8 mouse cellular contexts compared by ENCODE assay signal in the genomic region with DNA sequence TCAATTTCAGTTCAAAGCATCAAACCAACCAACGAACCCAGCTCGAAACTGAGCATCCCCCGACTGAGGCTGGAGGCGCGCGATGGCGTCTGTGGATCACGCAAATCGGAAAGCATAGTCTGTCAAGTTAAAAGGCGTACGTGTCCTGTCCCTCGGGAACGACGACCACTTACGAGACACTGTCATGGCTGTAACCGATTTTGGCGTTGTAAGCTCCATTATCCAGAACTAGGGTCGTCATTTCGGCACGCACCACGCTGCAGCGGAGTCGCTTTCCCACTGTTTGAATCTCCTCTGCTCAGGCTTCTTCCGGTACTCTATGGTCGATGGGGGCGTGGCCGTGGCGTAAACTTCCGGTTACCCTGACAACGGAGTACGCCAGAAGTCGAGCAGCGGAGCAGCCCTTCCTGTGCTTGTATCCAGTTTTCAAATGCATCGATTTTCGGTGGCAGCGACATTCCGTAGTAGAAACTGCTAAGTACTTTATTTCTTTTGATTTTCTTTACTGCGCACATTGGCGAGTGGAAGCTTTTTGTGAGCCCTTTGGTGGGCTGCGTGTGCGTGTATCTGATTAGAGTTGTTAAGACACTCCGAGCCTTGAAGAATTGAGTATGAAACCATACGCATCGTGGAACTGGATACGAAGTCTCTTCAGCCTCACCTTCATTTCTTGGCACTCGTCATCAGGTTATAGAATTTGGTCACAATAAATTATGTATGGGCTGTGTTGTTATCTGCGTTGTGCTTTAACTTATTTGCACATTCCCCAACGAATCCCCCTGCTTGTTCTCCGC. TPM values are rescaled to one million over a fixed set of nuclear protein-coding genes. Genes with fewer than 3 reads are reported as not detected.
A peak's percentile ranks its signal among the peaks of the same experiment; 100 is the strongest.
DNase-seq lines count a peak whose midpoint lies in the region; ATAC-seq lines count a peak whose summit lies in the region.

A gene (minus strand): TSS at position 295 of the 794 bp plus-strand sequence.

- H3K4me2 ChIP-seq in hindbrain, embryonic 16.5 days (ENCODE audit: low read length), result peak within 1 kb of the TSS; percentile 72

- peaks cover 29% of the 10 kb centered on the region for H3K79me2 ChIP-seq in macrophage (ENCODE audit: inconsistent target)

- H3K4me3 ChIP-seq in hindbrain, embryonic 16.5 days (ENCODE audit: low read length), result peak within 1 kb of the TSS; percentile 78
- peak within 1 kb of the TSS; percentile 97 for H3K4me3 ChIP-seq in macrophage (ENCODE audit: inconsistent target)

- H3K9me3 ChIP-seq in hindbrain, embryonic 16.5 days (ENCODE audit: control insufficient read depth, low read length), result no peaks in the 10 kb centered on the region

- peaks cover 17% of the 10 kb centered on the region for H3K4me1 ChIP-seq in hindbrain, embryonic 16.5 days (ENCODE audit: control insufficient read depth, insufficient read depth, low read depth, low read length)

- H3K9ac ChIP-seq in hindbrain, embryonic 16.5 days (ENCODE audit: low read depth, low read length), result peak within 1 kb of the TSS; percentile 73

- WGBS in hindbrain, embryonic 16.5 days, result 1% methylated on average over 49 of the region's 49 CpGs
- 2% methylated on average over 49 of the region's 49 CpGs for WGBS in macrophage (ENCODE audit: missing documents)

- peak within 1 kb of the TSS; percentile 86 for H3K27ac ChIP-seq in hindbrain, embryonic 16.5 days (ENCODE audit: low read depth, low read length)
- peak within 1 kb of the TSS; percentile 55 for H3K27ac ChIP-seq in macrophage

- no peaks in the 10 kb centered on the region for H3K36me3 ChIP-seq in hindbrain, embryonic 16.5 days (ENCODE audit: control insufficient read depth, insufficient read depth, low read length)
- peaks cover under 1% of the 10 kb centered on the region; the same call in 1 of the 2 replicates for H3K36me3 ChIP-seq in macrophage (ENCODE audit: inconsistent target)

- DNase-seq in T-cell, adult 2 months (ENCODE audit: low spot score), result peak; percentile 94
- DNase-seq in cerebellum, postnatal 36 days, result peak; percentile 91 to 94
- DNase-seq in frontal cortex, postnatal 36 days (ENCODE audit: low spot score in 2 of 2), result peak; percentile 91 to 95
- peak; percentile 95 for DNase-seq in left cerebral cortex, adult 18-20 months (ENCODE audit: low spot score in 2 of 2)
- peak; percentile 95 for DNase-seq in right cerebral cortex, adult 18-20 months
- DNase-seq in urinary bladder, postnatal 10 days (ENCODE audit: low spot score), result peak; percentile 76

- ATAC-seq in hindbrain, embryonic 16.5 days, result peak; percentile 100

- H3K27me3 ChIP-seq in hindbrain, embryonic 16.5 days (replicated peaks; ENCODE audit: control insufficient read depth, insufficient read depth, low read length), result no peaks in the 10 kb centered on the region

RNA-seq across cellular contexts. Expression of the gene that starts here (rescaled TPM):
- polyA plus RNA-seq in hindbrain, embryonic 16.5 days (2015; fragmentation: Nextera tagmentation; extraction: Ambion mirVana), result 46.5 and 60.1 TPM in 2 replicates
- 10 to 100 TPM; 19.4 to 21.0 TPM for total RNA-seq in left cerebral cortex, adult 18-20 months (2021)
- total RNA-seq in macrophage (2018; cell fraction: chromatin; rRNA removed), result 10 to 100 TPM in 12 of 26 experiments, 1 to 10 TPM in 13, not detected in 1; 1.3 to 23.0 (median 8.7) TPM
- 10 to 100 TPM in 17 of 26 experiments, 1 to 10 TPM in 9; 4.0 to 14.0 (median 10.9) TPM for total RNA-seq in macrophage (2018; cell fraction: cytosol; rRNA removed)
- 10 to 100 TPM in 8 of 26 experiments, 1 to 10 TPM in 18; 2.4 to 17.3 (median 6.4) TPM for total RNA-seq in macrophage (2018; cell fraction: nucleus; rRNA removed)
- polyA plus RNA-seq in macrophage (2018), result 12.9 to 14.2 TPM (median 13.9 TPM) in 3 replicates

Comparison
In these comparisons a context has a peak if more than half of its experiments do, and no peak if none do; other contexts are left out.
1. Peak in every context shown above with its lines: DNase-seq, ATAC-seq, H3K4me3 ChIP-seq and H3K27ac ChIP-seq.